Mouse (Mus musculus) embryonic facial prominence, embryonic 12.5 days (tissue): Measurements from ENCODE around the gene Hspa2. TPM values are rescaled to one million over a fixed set of nuclear protein-coding genes. Genes with fewer than 3 reads are reported as not detected.
"Not testable (repeated sequence)": the region's sequence is repeated elsewhere in the genome, so short reads cannot be mapped to it uniquely, and the experiment has no call there.

Experiments
- ATAC-seq: fragments of 200-750 bp; cut with Nextera tagmentation; 2 replicates; pipeline ENCODE4 v1.8.0; 2017; ENCODE audit not compliant: insufficient number of reproducible peaks, insufficient read depth, low FRiP score, low TSS enrichment
- H3K27ac ChIP-seq: fragments of 300-500 bp; sonication (generic); 2 replicates; pipeline ENCODE4 v1.5.1; 2016; ENCODE audit warnings: mild to moderate bottlenecking
- H3K27me3 ChIP-seq: fragments of 300-500 bp; sonication (generic); 2 replicates; pipeline ENCODE4 v1.6.1; 2016; ENCODE audit warnings: mild to moderate bottlenecking, moderate library complexity
- H3K36me3 ChIP-seq: fragments of 300-500 bp; sonication (generic); 2 replicates; pipeline ENCODE4 v1.6.1; 2016; ENCODE audit warnings: mild to moderate bottlenecking
- H3K4me1 ChIP-seq: fragments of 300-500 bp; sonication (generic); 2 replicates; pipeline ENCODE4 v1.6.1; 2016
- H3K4me2 ChIP-seq: fragments of 300-500 bp; sonication (generic); replicated peaks from 2 replicates; pipeline ENCODE4 v1.6.1; 2016; ENCODE audit warnings: mild to moderate bottlenecking, moderate library complexity
- H3K4me3 ChIP-seq: fragments of 300-500 bp; sonication (generic); 2 replicates; pipeline ENCODE4 v1.5.1; 2016; ENCODE audit warnings: mild to moderate bottlenecking
- H3K9ac ChIP-seq: fragments of 300-500 bp; sonication (generic); 2 replicates; pipeline ENCODE4 v1.6.1; 2016; ENCODE audit warnings: mild to moderate bottlenecking, moderate library complexity
- H3K9me3 ChIP-seq: fragments of 300-500 bp; sonication (generic); 2 replicates; pipeline ENCODE4 v1.6.1; 2016; ENCODE audit warnings: mild to moderate bottlenecking, moderate library complexity
- WGBS: fragments of 180-500 bp; shearing (Covaris S2); methylation state at CpG from one replicate; pipeline ENCODE4 v1.1.7; 2016; 5-methylcytosine and 5-hydroxymethylcytosine counted together
- polyA plus RNA-seq: library from polyadenylated mRNA; unstranded; fragments of >200 nt; fragmentation: Nextera tagmentation; extraction: Ambion mirVana; gene quantifications from 2 replicates; pipeline ENCODE4 v1.2.1, GENCODE M21; 2016

Gene Hspa2
- polyA plus RNA-seq, 1 experiment from 2014 or later, result 5.6 TPM

DNA sequence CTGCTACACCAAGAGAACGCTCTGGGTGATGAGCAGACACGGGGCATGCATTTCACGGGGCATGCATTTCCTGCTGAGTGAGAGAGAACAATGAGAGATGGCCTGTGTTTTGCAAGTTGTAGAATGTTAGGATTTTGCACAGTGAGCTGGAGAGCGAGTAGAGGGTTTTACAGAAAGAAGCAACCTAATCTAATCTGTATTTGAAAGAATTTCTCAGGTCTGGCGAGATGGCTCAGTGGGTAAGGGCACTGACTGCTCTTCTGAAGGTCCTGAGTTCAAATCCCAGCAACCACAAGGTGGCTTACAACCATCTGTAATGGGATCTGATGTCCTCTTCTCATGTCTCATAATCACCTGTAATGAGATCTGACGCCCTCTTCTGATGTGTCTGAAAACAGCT, 39.5 kb downstream of the Hspa2 start:
- H3K27me3 ChIP-seq, H3K4me2 ChIP-seq, H3K9ac ChIP-seq, H3K4me1 ChIP-seq, H3K36me3 ChIP-seq, ATAC-seq, H3K9me3 ChIP-seq, H3K4me3 ChIP-seq, H3K27ac ChIP-seq: not testable (repeated sequence)
- WGBS, result 84% methylated on average over 6 of the region's 6 CpGs

DNA sequence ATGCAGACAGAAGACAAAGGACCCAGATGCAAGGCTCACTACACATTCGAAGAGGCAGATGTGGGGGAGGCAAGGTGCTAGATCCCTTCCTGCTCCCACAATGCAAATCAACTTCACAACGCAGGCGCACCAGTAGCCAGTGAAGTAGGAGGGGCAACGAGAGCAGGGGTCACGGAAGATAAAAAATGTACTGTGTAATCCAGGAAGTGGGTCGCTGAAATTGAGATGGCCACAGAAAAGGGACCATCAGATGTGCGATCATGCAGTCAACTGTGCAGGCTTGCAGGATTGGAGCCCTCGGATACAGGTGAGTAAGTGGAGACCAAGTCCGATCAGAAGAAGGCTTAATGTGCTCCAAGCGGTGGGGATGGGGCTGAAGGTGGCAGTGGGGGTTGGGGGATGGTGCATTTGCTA, 40.4 kb downstream of the Hspa2 start:
- no peaks in the 10 kb centered on the region for H3K4me1 ChIP-seq
- H3K4me2 ChIP-seq, result no peak overlapping the region
- no peak overlapping the region for H3K27ac ChIP-seq
- no peaks in the 10 kb centered on the region for H3K36me3 ChIP-seq
- no peak for ATAC-seq
- 66% methylated on average over 10 of the region's 10 CpGs for WGBS
- H3K27me3 ChIP-seq, result no peaks in the 10 kb centered on the region
- no peak overlapping the region for H3K9ac ChIP-seq
- no peaks in the 10 kb centered on the region for H3K9me3 ChIP-seq
- H3K4me3 ChIP-seq, result no peak overlapping the region

DNA sequence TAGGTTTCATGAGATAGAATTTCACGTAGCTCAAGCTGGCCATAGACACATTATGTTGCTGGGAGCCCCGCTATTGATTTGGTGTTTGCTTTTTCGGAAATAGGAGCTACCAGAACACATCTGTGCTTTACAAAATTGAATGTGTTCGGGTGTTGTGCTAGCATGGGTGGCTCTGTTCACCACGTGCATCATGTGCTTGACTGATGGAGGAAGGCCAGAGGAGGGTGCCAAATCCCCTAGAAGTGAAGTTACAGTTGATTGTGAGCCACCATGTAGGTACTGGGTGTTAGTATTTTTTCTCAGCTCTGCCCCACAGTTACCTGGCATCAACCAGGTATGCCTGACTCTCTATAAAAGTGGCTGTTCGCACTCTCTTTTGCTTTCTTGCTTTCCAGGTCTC, 40.9 kb downstream of the Hspa2 start:
- no peaks in the 10 kb centered on the region for H3K4me1 ChIP-seq
- H3K4me2 ChIP-seq, result no peak overlapping the region
- WGBS, result 83% methylated on average over 6 of the region's 6 CpGs
- H3K9ac ChIP-seq, result no peak overlapping the region
- no peaks in the 10 kb centered on the region for H3K36me3 ChIP-seq
- H3K4me3 ChIP-seq, result no peak overlapping the region
- no peak overlapping the region for H3K27ac ChIP-seq
- no peaks in the 10 kb centered on the region for H3K27me3 ChIP-seq
- H3K9me3 ChIP-seq, result no peaks in the 10 kb centered on the region
- no peak for ATAC-seq

DNA sequence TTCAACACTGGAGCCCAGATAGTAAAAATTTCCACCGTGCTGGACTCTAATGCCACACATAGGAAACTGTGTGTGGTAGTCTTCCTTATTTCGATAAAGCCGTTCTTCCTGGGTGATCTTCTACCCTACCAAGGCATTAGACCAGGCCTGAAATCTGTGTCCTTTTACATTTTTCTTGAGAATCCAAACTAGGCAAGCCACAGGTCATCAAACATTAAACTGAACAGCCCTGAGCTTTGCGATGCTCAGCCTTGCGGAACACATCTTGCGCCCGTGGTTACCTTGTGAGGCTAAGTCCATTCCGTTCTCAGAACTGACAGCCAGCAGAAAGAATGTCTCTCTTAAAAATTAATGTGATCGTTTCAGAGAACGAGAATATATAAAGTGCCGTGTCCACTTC, 42.2 kb downstream of the Hspa2 start:
- no peaks in the 10 kb centered on the region for H3K36me3 ChIP-seq
- H3K9ac ChIP-seq, result no peak overlapping the region
- no peak for ATAC-seq
- H3K4me1 ChIP-seq, result no peaks in the 10 kb centered on the region
- H3K4me3 ChIP-seq, result no peak overlapping the region
- no peak overlapping the region for H3K4me2 ChIP-seq
- H3K27me3 ChIP-seq, result no peaks in the 10 kb centered on the region
- no peaks in the 10 kb centered on the region for H3K9me3 ChIP-seq
- 89% methylated on average over 11 of the region's 11 CpGs for WGBS
- H3K27ac ChIP-seq, result no peak overlapping the region

DNA sequence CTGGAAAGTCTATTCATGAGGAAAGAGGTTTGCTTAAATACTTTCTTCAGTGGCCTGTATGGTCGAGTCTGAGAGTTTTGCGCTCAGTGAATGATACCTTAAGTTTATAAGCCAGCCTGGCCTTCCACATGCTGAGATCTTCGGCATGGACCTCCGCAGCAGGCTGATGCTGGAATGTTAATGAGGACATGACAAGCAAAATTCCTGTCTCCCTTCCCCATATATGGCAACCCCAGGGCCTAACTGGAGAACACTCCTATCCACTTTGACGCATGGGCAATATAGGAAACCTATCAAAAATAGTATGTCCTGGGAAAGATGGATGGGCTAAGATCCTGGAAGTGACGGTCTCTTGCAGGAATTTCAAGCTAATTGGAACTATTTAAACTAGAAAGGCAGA, 44.2 kb downstream of the Hspa2 start:
- ATAC-seq, result no peak
- H3K9ac ChIP-seq, result no peak overlapping the region
- H3K36me3 ChIP-seq, result no peaks in the 10 kb centered on the region
- H3K27ac ChIP-seq, result no peak overlapping the region
- H3K4me1 ChIP-seq, result no peaks in the 10 kb centered on the region
- WGBS, result 72% methylated on average over 6 of the region's 6 CpGs
- H3K9me3 ChIP-seq, result no peaks in the 10 kb centered on the region
- H3K4me3 ChIP-seq, result no peak overlapping the region
- H3K27me3 ChIP-seq, result no peaks in the 10 kb centered on the region
- H3K4me2 ChIP-seq, result no peak overlapping the region

DNA sequence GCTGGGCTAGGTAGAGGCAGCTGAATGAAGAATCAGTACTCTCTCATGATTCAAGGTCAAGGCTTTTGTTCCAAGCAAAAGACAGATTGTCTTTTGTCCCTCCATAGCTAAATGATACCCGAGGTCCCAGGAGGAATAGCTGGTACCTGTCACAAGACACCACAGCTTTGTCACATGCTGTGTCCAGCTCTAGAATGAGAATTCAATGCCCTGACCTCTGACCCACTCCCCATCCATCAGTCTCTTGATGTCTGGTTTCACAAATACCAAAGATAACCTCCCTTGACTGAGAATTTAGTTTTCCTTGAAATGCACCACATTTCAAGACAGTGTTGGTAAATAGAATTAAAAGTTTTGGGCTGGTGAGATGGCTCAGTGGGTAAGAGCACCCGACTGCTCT, 48.2 kb downstream of the Hspa2 start:
- no peak overlapping the region for H3K27ac ChIP-seq
- H3K4me1 ChIP-seq, result no peaks in the 10 kb centered on the region
- H3K4me3 ChIP-seq, result no peak overlapping the region
- H3K9ac ChIP-seq, result no peak overlapping the region
- no peak overlapping the region for H3K4me2 ChIP-seq
- ATAC-seq, result no peak
- H3K9me3 ChIP-seq, result no peaks in the 10 kb centered on the region
- H3K36me3 ChIP-seq, result no peaks in the 10 kb centered on the region
- 69% methylated on average over 2 of the region's 2 CpGs for WGBS
- H3K27me3 ChIP-seq, result no peaks in the 10 kb centered on the region

Other genes with a start within 250 kb of the Hspa2 start
- gene Esr2, start 226.9 kb upstream of the Hspa2 start, polyA plus RNA-seq, result 0.64 and 0.80 TPM in 2 replicates
- not detected in 2 replicates for gene Tex21, start 157.4 kb upstream of the Hspa2 start, polyA plus RNA-seq
- 76.5 and 76.6 TPM in 2 replicates for gene Mthfd1, start 148.9 kb upstream of the Hspa2 start, polyA plus RNA-seq
- gene Akap5, start 79.3 kb upstream of the Hspa2 start, polyA plus RNA-seq, result 1.9 and 2.3 TPM in 2 replicates
- 20.6 and 22.4 TPM in 2 replicates for gene Zbtb25, start 34.6 kb upstream of the Hspa2 start, polyA plus RNA-seq
- 11.0 and 11.7 TPM in 2 replicates for gene Zbtb1, start 33.9 kb upstream of the Hspa2 start, polyA plus RNA-seq
- 2.0 and 2.1 TPM in 2 replicates for gene Ppp1r36, start 13.4 kb downstream of the Hspa2 start, polyA plus RNA-seq
- gene Plekhg3, start 126.7 kb downstream of the Hspa2 start, polyA plus RNA-seq, result 4.5 and 5.1 TPM in 2 replicates